Mouse (Mus musculus) megakaryocyte, embryonic 14.5 days (primary cell): ENCODE measurements around the gene Rnf38.

Experiments
- FLI1 ChIP-seq: IDR thresholded peaks from 2 replicates; pipeline ENCODE4 v1.6.1; 2012; ENCODE audit warnings: low read length, inconsistent platforms, mixed read lengths
- GATA1 ChIP-seq: IDR thresholded peaks from 3 replicates; pipeline ENCODE4 v1.6.1; 2012; ENCODE audit warnings: mixed read lengths, low read length, inconsistent platforms, borderline replicate concordance

DNA sequence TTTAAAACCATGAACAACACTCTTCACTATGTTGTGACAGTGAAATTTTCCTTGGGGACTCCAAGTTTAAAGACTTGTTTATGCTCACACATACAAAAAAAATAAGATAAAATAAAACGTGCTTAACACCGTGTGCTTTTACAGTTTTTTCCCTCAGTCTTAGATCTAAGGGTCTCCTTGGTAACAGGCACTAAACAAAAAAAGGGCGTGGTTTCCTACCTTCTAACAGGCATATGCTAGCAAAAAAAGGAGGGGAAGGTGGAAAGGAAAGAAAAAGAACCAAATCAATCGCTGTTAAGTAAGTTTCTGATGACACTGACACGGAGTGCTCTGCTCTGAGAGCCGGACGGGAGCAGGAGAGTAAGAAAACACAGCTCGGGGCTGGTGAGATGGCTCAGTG, 73.8 kb downstream of the Rnf38 start:
- TF ChIP-seq GATA1 = no peak
- TF ChIP-seq FLI1 = no peak
